Mouse (Mus musculus) neural tube, embryonic 14.5 days (tissue): ENCODE measurements around the gene Edem3. TPM values are rescaled to one million over a fixed set of nuclear protein-coding genes. Genes with fewer than 3 reads are reported as not detected.

Source experiments
- ATAC-seq: fragments of 200-750 bp; cut with Nextera tagmentation; 2 replicates; pipeline ENCODE4 v1.8.0; 2017; ENCODE audit warnings: low read depth, mild to moderate bottlenecking, moderate TSS enrichment, moderate library complexity
- H3K27ac ChIP-seq: fragments of 300-500 bp; sonication (generic); 2 replicates; pipeline ENCODE4 v1.5.1; 2014; ENCODE audit warnings: low read depth, mild to moderate bottlenecking, control low read depth, low read length, moderate library complexity, mixed read lengths
- H3K27me3 ChIP-seq: fragments of 300-500 bp; sonication (generic); 2 replicates; pipeline ENCODE4 v1.6.1; 2014; ENCODE audit warnings: low read length; ENCODE audit not compliant: control insufficient read depth, insufficient read depth
- H3K36me3 ChIP-seq: fragments of 300-500 bp; sonication (generic); 2 replicates; pipeline ENCODE4 v1.6.1; 2014; ENCODE audit warnings: low read length, mixed read lengths; ENCODE audit not compliant: control insufficient read depth, insufficient read depth
- H3K4me1 ChIP-seq: fragments of 300-500 bp; sonication (generic); 2 replicates; pipeline ENCODE4 v1.6.1; 2014; ENCODE audit warnings: low read length; ENCODE audit not compliant: control insufficient read depth, insufficient read depth
- H3K4me2 ChIP-seq: fragments of 300-500 bp; sonication (generic); 2 replicates; pipeline ENCODE4 v1.6.1; 2014; ENCODE audit warnings: mild to moderate bottlenecking, low read depth, low read length, control low read depth
- H3K4me3 ChIP-seq: fragments of 300-500 bp; sonication (generic); 2 replicates; pipeline ENCODE4 v1.5.1; 2014; ENCODE audit warnings: low read depth, low read length, control low read depth, mixed read lengths
- H3K9ac ChIP-seq: fragments of 300-500 bp; sonication (generic); replicated peaks from 2 replicates; pipeline ENCODE4 v1.6.1; 2014; ENCODE audit warnings: low read depth, mild to moderate bottlenecking, control low read depth, low read length, mixed read lengths
- H3K9me3 ChIP-seq: fragments of 300-500 bp; sonication (generic); 2 replicates; pipeline ENCODE4 v1.6.1; 2016; ENCODE audit warnings: low read length; ENCODE audit not compliant: control insufficient read depth
- WGBS: fragments of 180-500 bp; shearing (Covaris S2); extraction: QIAGEN DNeasy Blood & Tissue Kit; methylation state at CpG from one replicate; pipeline ENCODE4 v1.1.7; 2014; 5-methylcytosine and 5-hydroxymethylcytosine counted together
- polyA plus RNA-seq: library from polyadenylated mRNA; unstranded; fragments of >200 nt; fragmentation: Nextera tagmentation; extraction: Ambion mirVana; gene quantifications from 2 replicates; pipeline ENCODE4 v1.2.1, GENCODE M21; 2014

Gene Edem3
- polyA plus RNA-seq, 1 experiment from 2014 or later, result 24.7 TPM

GRCm38 (mm10) chr1:151756425-151756728 lies 1.2 kb downstream of the Edem3 start:
- H3K4me2 ChIP-seq, result peak overlapping the region; percentile 68
- WGBS, result 32% methylated on average over 1 of the region's 1 CpGs
- H3K9ac ChIP-seq, result no peak overlapping the region

GRCm38 (mm10) chr1:151758301-151758700 lies 3.1 kb downstream of the Edem3 start:
- Histone ChIP-seq H3K4me3 (no peak overlapping the region), H3K27me3 (no peaks in the 10 kb centered on the region), H3K27ac (no peak overlapping the region), H3K9me3 (no peaks in the 10 kb centered on the region), H3K36me3 (peaks cover 11% of the 10 kb centered on the region; the same call in 1 of the 2 replicates), H3K9ac (no peak overlapping the region), H3K4me1 (peaks cover 7% of the 10 kb centered on the region; the same call in 1 of the 2 replicates), H3K4me2 (no peak overlapping the region)
- no peak for ATAC-seq
- WGBS, result 89% methylated on average over 6 of the region's 6 CpGs

More at GRCm38 (mm10) chr1:151756425-151756728, 1.2 kb downstream of the Edem3 start:
- no peak overlapping the region for H3K27ac ChIP-seq
- H3K4me3 ChIP-seq, result peak overlapping the region; percentile 81
- no peaks in the 10 kb centered on the region for H3K9me3 ChIP-seq
- no peaks in the 10 kb centered on the region for H3K27me3 ChIP-seq
- H3K4me1 ChIP-seq, result peaks cover 7% of the 10 kb centered on the region; the same call in 1 of the 2 replicates
- ATAC-seq, result no peak
- H3K36me3 ChIP-seq, result peaks cover 4% of the 10 kb centered on the region; the same call in 1 of the 2 replicates

GRCm38 (mm10) chr1:151758991-151759390 lies 3.8 kb downstream of the Edem3 start:
- no peak for ATAC-seq
- no peak overlapping the region for H3K4me2 ChIP-seq
- peaks cover 7% of the 10 kb centered on the region; the same call in 1 of the 2 replicates for H3K4me1 ChIP-seq
- H3K36me3 ChIP-seq, result peaks cover 11% of the 10 kb centered on the region; the same call in 1 of the 2 replicates
- WGBS, result 85% methylated on average over 2 of the region's 2 CpGs
- no peaks in the 10 kb centered on the region for H3K9me3 ChIP-seq
- H3K27ac ChIP-seq, result no peak overlapping the region
- no peaks in the 10 kb centered on the region for H3K27me3 ChIP-seq
- no peak overlapping the region for H3K9ac ChIP-seq
- no peak overlapping the region for H3K4me3 ChIP-seq

GRCm38 (mm10) chr1:151764236-151764635 lies 9.1 kb downstream of the Edem3 start:
- H3K9me3 ChIP-seq, result no peaks in the 10 kb centered on the region
- no peaks in the 10 kb centered on the region for H3K4me1 ChIP-seq
- H3K4me3 ChIP-seq, result no peak overlapping the region
- 74% methylated on average over 3 of the region's 3 CpGs for WGBS
- no peak overlapping the region for H3K9ac ChIP-seq
- no peak overlapping the region for H3K4me2 ChIP-seq
- no peak for ATAC-seq
- peaks cover 11% of the 10 kb centered on the region; the same call in 1 of the 2 replicates for H3K36me3 ChIP-seq
- H3K27ac ChIP-seq, result no peak overlapping the region
- no peaks in the 10 kb centered on the region for H3K27me3 ChIP-seq

- no peak overlapping the region for H3K27ac ChIP-seq
- H3K27me3 ChIP-seq, result no peaks in the 10 kb centered on the region
- no peak overlapping the region for H3K4me2 ChIP-seq
- no peak overlapping the region for H3K4me3 ChIP-seq
- WGBS, result 85% methylated on average over 2 of the region's 2 CpGs
- H3K9ac ChIP-seq, result no peak overlapping the region
- no peaks in the 10 kb centered on the region for H3K4me1 ChIP-seq
- no peaks in the 10 kb centered on the region for H3K9me3 ChIP-seq
- peaks cover 9% of the 10 kb centered on the region; the same call in 1 of the 2 replicates for H3K36me3 ChIP-seq
- ATAC-seq, result no peak
Measured at GRCm38 (mm10) chr1:151766166-151766565, 11.0 kb downstream of the Edem3 start.

DNA sequence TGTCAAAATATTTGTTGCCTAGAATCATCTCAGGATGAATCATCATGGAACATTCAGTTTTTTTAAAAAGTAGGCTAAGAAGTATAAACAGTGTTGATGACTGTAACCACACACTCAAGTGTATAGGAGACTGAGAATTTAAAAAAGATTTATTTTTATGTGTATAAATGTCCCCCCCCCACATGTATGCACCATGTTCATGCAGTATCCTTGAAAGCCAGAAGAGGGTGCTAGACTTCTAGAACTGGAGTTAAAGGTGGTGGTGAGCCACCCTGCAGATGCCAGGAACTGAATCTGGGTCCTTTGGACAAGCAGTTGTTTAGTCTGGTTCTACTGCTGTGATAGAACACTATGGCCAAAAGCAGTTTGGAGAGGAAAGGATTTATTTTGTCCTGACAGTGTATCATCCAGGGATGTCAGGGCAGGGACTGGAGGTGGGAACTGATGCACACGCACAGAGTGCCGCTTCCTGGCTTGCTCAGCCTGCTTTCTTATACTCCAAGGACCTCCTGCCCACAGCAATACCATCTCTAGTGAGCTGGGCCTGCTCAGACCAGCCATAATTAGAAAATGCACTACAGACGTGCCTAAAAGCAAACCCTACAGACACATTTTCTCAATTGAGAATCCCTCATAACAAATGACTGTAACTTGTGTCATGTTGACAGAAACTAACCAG lies 11.9 kb downstream of the Edem3 start:
- no peak for ATAC-seq
- no peak overlapping the region for H3K9ac ChIP-seq
- H3K36me3 ChIP-seq, result 0 out of 2 replicates have a peak, but pooled peaks cover 2% of the 10 kb centered on the region
- no peak overlapping the region for H3K4me3 ChIP-seq
- no peak overlapping the region for H3K4me2 ChIP-seq
- H3K9me3 ChIP-seq, result no peaks in the 10 kb centered on the region
- 60% methylated on average over 3 of the region's 3 CpGs for WGBS
- H3K4me1 ChIP-seq, result no peaks in the 10 kb centered on the region
- H3K27ac ChIP-seq, result no peak overlapping the region
- H3K27me3 ChIP-seq, result no peaks in the 10 kb centered on the region

GRCm38 (mm10) chr1:151769200-151769913 lies 14.2 kb downstream of the Edem3 start:
- ATAC-seq, result no peak
- no peak overlapping the region for H3K4me3 ChIP-seq

GRCm38 (mm10) chr1:151777616-151778015 lies 22.4 kb downstream of the Edem3 start:
- no peak overlapping the region for H3K4me2 ChIP-seq
- peaks cover 30% of the 10 kb centered on the region for H3K36me3 ChIP-seq
- no peaks in the 10 kb centered on the region for H3K9me3 ChIP-seq

More at GRCm38 (mm10) chr1:151769200-151769913, 14.2 kb downstream of the Edem3 start:
- 57% methylated on average over 3 of the region's 3 CpGs for WGBS
- Histone ChIP-seq H3K9me3 (no peaks in the 10 kb centered on the region), H3K4me2 (no peak overlapping the region), H3K9ac (no peak overlapping the region), H3K4me1 (no peaks in the 10 kb centered on the region), H3K36me3 (no peaks in the 10 kb centered on the region), H3K27ac (no peak overlapping the region), H3K27me3 (no peaks in the 10 kb centered on the region)

DNA sequence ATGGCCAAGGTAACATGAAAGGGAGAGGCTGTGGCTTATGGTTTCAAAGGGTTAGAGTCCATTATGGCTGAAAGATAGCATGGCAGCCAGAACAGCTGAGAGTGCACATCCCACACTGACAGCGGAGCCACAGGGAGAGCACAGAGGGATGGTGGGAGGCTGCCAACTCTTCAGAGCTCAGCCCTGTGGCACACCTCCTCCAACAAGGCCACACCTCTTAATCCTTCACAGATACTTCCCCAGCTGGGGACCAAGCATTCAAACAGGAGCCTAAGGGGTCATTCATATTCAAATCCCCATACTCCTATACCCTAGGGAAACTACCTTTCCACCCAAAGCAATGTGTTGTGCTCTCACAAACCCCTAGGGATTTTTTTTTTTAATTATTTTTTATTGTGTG lies 23.4 kb downstream of the Edem3 start:
- Histone ChIP-seq H3K27me3 (no peaks in the 10 kb centered on the region), H3K9me3 (no peaks in the 10 kb centered on the region)

More at GRCm38 (mm10) chr1:151777616-151778015, 22.4 kb downstream of the Edem3 start:
- Histone ChIP-seq H3K9ac (no peak overlapping the region), H3K27ac (no peak overlapping the region), H3K4me1 (no peaks in the 10 kb centered on the region), H3K27me3 (no peaks in the 10 kb centered on the region), H3K4me3 (no peak overlapping the region)
- WGBS, result 95% methylated on average over 2 of the region's 2 CpGs
- ATAC-seq, result no peak

More for the DNA sequence above, 23.4 kb downstream of the Edem3 start:
- H3K4me1 ChIP-seq, result no peaks in the 10 kb centered on the region
- WGBS, result 56% methylated on average over 1 of the region's 1 CpGs
- no peak overlapping the region for H3K4me2 ChIP-seq
- no peak overlapping the region for H3K27ac ChIP-seq
- H3K9ac ChIP-seq, result no peak overlapping the region
- H3K36me3 ChIP-seq, result peaks cover 33% of the 10 kb centered on the region
- no peak overlapping the region for H3K4me3 ChIP-seq
- no peak for ATAC-seq
